ENCODE assay signal across 9 mouse cellular contexts in genomic region chr1:20058245-20058644, GRCm38 (mm10).
A peak's percentile ranks its signal among the peaks of the same experiment; 100 is the strongest.
DNase-seq lines count a peak whose midpoint lies in the region; ATAC-seq and TF ChIP-seq lines count a peak whose summit lies in the region.
"Had no signal": no experiment of that assay in that cellular context is flagged by ENCODE, and none has a peak within 500 bp of the region (broad histone marks: within the 10 kb centered on the region; RNA-seq: fewer than 3 reads in every experiment).

No protein-coding gene starts in this region.

- intact Hi-C loops in gastrocnemius, postnatal 36 days (cut with DNase I): no loop called here

- no peak overlapping the region for H3K4me3 ChIP-seq in midbrain, embryonic 10.5 days
- H3K4me3 ChIP-seq in midbrain, embryonic 11.5 days (ENCODE audit: low read depth, low read length): no peak overlapping the region
- no peak overlapping the region for H3K4me3 ChIP-seq in stomach, embryonic 16.5 days (replicated peaks; ENCODE audit: low read length)
- no peak overlapping the region for H3K4me3 ChIP-seq in thymus, adult 2 months (ENCODE audit: control insufficient read depth, insufficient read depth, low read length)
- H3K4me3 ChIP-seq: lung, embryonic 15.5 days had no signal

- no peak for TF ChIP-seq CTCF in thymus, adult 2 months (IDR thresholded peaks at IDR 0.05; ENCODE audit: borderline replicate concordance, control insufficient read depth, extremely low read depth, insufficient read depth, low read length, poor library complexity)

- H3K9ac ChIP-seq in midbrain, embryonic 11.5 days (ENCODE audit: low read length): no peak overlapping the region
- H3K9ac ChIP-seq in stomach, embryonic 16.5 days (ENCODE audit: low read length): no peak overlapping the region
- H3K9ac ChIP-seq: lung, embryonic 15.5 days had no signal

- WGBS in midbrain, embryonic 10.5 days: 74% methylated on average over 3 of the region's 3 CpGs
- 64% methylated on average over 3 of the region's 3 CpGs for WGBS in midbrain, embryonic 11.5 days
- WGBS in stomach, embryonic 16.5 days: 50% methylated on average over 3 of the region's 3 CpGs
- 80% methylated on average over 3 of the region's 3 CpGs for WGBS in thymus, adult 2 months

- H3K4me2 ChIP-seq in midbrain, embryonic 11.5 days: no peak overlapping the region
- no peak overlapping the region for H3K4me2 ChIP-seq in stomach, embryonic 16.5 days (ENCODE audit: low read depth, low read length)
- H3K4me2 ChIP-seq: lung, embryonic 15.5 days had no signal

- no peaks in the 10 kb centered on the region for H3K27me3 ChIP-seq in midbrain, embryonic 10.5 days (ENCODE audit: low read depth, poor library complexity, severe bottlenecking)
- H3K27me3 ChIP-seq in midbrain, embryonic 11.5 days (ENCODE audit: control insufficient read depth, insufficient read depth, low read length): no peaks in the 10 kb centered on the region
- H3K27me3 ChIP-seq in stomach, embryonic 16.5 days (ENCODE audit: control insufficient read depth, insufficient read depth, low read length): no peaks in the 10 kb centered on the region
- H3K27me3 ChIP-seq in thymus, adult 2 months (ENCODE audit: control insufficient read depth, insufficient read depth, low read length): no peaks in the 10 kb centered on the region
- H3K27me3 ChIP-seq: lung, embryonic 15.5 days had no signal

- no peak for TF ChIP-seq POLR2A in thymus, adult 2 months (IDR thresholded peaks at IDR 0.05; ENCODE audit: control insufficient read depth, extremely low read depth, insufficient read depth, low read length, poor library complexity)

- DNase-seq in midbrain, embryonic 10.5 days (ENCODE audit: low spot score): peak; percentile 21
- no peak for DNase-seq in midbrain, embryonic 11.5 days (ENCODE audit: low spot score, missing footprints)
- peak; percentile 23 to 50 for DNase-seq in cerebellum, postnatal 14 days
- DNase-seq in gastrocnemius, postnatal 36 days: peak; percentile 43 to 55
- peak; percentile 11 for DNase-seq in kidney, postnatal 14 days
- no peak for DNase-seq in spleen, postnatal 14 days (ENCODE audit: low spot score in 2 of 2)
- DNase-seq in thymus, adult 2 months: no peak

- no peaks in the 10 kb centered on the region for H3K36me3 ChIP-seq in midbrain, embryonic 10.5 days
- H3K36me3 ChIP-seq in midbrain, embryonic 11.5 days (ENCODE audit: control insufficient read depth, insufficient read depth, low read length): no peaks in the 10 kb centered on the region
- H3K36me3 ChIP-seq in stomach, embryonic 16.5 days (ENCODE audit: control insufficient read depth, insufficient read depth, low read length): no peaks in the 10 kb centered on the region
- H3K36me3 ChIP-seq in thymus, adult 2 months (ENCODE audit: control insufficient read depth, insufficient read depth, low read length): no peaks in the 10 kb centered on the region
- H3K36me3 ChIP-seq: lung, embryonic 15.5 days had no signal

- no peak for ATAC-seq in midbrain, embryonic 11.5 days (ENCODE audit: low FRiP score)
- peak; percentile 72; the same call in 1 of the 2 replicates for ATAC-seq in stomach, embryonic 16.5 days (ENCODE audit: insufficient read depth, low FRiP score)

- H3K27ac ChIP-seq in midbrain, embryonic 10.5 days (replicated peaks): no peak overlapping the region
- no peak overlapping the region for H3K27ac ChIP-seq in midbrain, embryonic 11.5 days (ENCODE audit: low read depth, low read length)
- H3K27ac ChIP-seq in stomach, embryonic 16.5 days (ENCODE audit: low read length): no peak overlapping the region
- no peak overlapping the region for H3K27ac ChIP-seq in thymus, adult 2 months (ENCODE audit: control insufficient read depth, insufficient read depth, low read length)
- H3K27ac ChIP-seq: lung, embryonic 15.5 days had no signal

- H3K4me1 ChIP-seq in midbrain, embryonic 10.5 days: no peaks in the 10 kb centered on the region
- no peaks in the 10 kb centered on the region for H3K4me1 ChIP-seq in midbrain, embryonic 11.5 days (ENCODE audit: control insufficient read depth, insufficient read depth, low read length)
- no peaks in the 10 kb centered on the region for H3K4me1 ChIP-seq in stomach, embryonic 16.5 days (ENCODE audit: control insufficient read depth, insufficient read depth, low read length)
- no peaks in the 10 kb centered on the region for H3K4me1 ChIP-seq in thymus, adult 2 months (replicated peaks; ENCODE audit: control insufficient read depth, insufficient read depth, low read length)
- H3K4me1 ChIP-seq: lung, embryonic 15.5 days had no signal

- no peaks in the 10 kb centered on the region for H3K9me3 ChIP-seq in midbrain, embryonic 10.5 days (replicated peaks)
- H3K9me3 ChIP-seq in midbrain, embryonic 11.5 days (ENCODE audit: control insufficient read depth, low read length): no peaks in the 10 kb centered on the region
- no peaks in the 10 kb centered on the region for H3K9me3 ChIP-seq in stomach, embryonic 16.5 days (replicated peaks; ENCODE audit: control insufficient read depth, low read length)
- H3K9me3 ChIP-seq: lung, embryonic 15.5 days had no signal

Comparison
In these comparisons a context has a peak if more than half of its experiments do, and no peak if none do; other contexts are left out.
1. DNase-seq: peak in midbrain, embryonic 10.5 days (single experiment), cerebellum, postnatal 14 days (2 of 2), gastrocnemius, postnatal 36 days (2 of 2) and kidney, postnatal 14 days (single experiment); none in midbrain, embryonic 11.5 days (single experiment), spleen, postnatal 14 days (0 of 2) and thymus, adult 2 months (single experiment).